Mouse (Mus musculus) testis, postnatal 14 days (tissue): ENCODE data around the gene Lcn4.

ENCODE experiments used
- DNase-seq: peaks from one replicate; pipeline ENCODE4 v3.0.0; 2021; ENCODE audit warnings: low spot score

Lcn4 gene

GRCm38 (mm10) chr2:26634629-26635488, 36.2 kb downstream of the Lcn4 start:
- no peak for DNase-seq

DNA sequence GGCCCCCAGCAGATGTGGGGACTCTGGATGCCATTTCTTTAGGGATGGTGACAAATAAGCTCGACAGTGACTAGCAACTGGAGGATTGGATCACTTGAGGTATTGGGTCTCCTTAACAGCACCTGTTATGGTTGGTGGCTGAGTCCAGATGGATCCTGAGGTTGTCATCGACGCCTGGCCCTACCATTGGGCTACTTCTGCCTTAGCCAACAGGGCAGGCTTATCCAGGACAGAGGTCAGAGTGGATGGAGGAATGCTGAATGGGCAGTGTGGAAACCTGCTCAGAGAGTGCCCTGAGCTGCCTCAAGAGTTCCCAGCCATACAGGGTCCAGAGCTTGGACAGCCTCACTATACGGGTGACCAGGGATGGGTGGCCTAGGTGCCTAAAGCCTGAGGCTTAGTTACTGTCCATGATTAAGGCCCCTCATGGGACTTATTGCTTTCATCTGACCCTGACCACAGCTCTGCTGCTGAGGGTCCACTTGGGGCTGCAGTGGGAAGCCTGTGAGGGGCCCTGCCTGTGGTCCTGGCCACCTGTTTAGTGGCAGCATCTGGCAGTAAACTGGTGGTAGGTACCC, 37.0 kb downstream of the Lcn4 start:
- DNase-seq: no peak

GRCm38 (mm10) chr2:26632541-26633395, 38.3 kb downstream of the Lcn4 start:
- DNase-seq: no peak

DNA sequence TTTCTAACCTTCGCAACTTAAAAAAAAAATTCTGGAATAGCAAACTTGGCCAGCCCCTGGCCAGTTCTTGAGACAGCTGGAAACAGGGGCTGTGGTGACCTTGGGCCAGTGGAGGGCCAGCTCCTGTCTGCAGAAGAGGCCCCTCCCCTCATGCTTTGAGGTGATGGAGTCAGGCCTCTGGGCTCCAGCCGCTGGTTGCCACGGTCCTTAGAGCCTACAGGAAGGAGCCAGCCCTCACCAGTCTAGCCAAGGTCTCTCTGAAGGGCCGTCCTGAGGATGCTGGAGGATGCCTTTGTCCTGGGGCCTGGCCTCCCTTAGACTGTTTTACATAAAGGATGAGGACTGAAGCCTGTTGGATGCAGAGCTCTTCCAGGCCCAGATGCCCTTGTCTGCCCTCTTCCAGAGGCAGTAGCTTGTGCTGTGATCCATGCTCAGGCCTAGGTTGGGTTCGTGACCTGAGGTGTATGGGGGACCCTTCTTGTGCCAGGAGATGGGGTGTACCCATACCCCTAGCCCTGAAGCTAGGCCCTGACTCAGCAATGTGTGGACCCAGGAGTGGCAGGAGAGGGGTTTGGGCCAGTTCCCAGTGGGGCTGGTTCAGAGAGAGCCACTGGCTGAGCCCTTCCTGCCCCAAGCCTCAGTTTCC, 42.2 kb downstream of the Lcn4 start:
- no peak for DNase-seq

GRCm38 (mm10) chr2:26627921-26628739, 43.0 kb downstream of the Lcn4 start, which contains the start of gene Fam69b:
Fam69b (plus strand) TSS chr2:26628457.
- peak; percentile 75 for DNase-seq

GRCm38 (mm10) chr2:26626081-26626480, 45.0 kb downstream of the Lcn4 start:
- no peak for DNase-seq

DNA sequence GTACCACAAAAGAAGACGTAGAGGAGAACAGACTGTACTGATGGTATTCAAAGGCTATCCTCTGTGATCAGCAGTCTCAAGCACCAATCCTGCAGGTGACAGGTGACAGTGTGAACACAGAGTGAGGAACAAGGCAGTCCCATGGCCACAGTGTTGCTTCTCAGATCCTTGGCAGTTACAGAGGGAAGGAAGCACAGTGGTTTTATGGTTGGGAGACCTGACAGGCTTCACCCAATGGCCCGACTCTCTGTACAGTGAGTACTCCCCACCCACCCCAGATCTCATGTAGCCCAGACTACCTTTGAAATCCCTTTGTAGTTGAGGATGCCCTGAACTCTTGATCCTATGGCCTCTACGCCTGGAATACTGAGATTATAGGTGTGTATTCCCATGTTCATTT, 45.7 kb downstream of the Lcn4 start:
- DNase-seq: no peak

- DNase-seq: no peak
Measured at GRCm38 (mm10) chr2:26622984-26623383, 48.1 kb downstream of the Lcn4 start.

GRCm38 (mm10) chr2:26621246-26621645, 49.8 kb downstream of the Lcn4 start:
- no peak for DNase-seq

GRCm38 (mm10) chr2:26617928-26618327, 53.2 kb downstream of the Lcn4 start:
- peak; percentile 56 for DNase-seq
